Mouse (Mus musculus): ENCODE measurements around the gene Crtam. TPM values are rescaled to one million over a fixed set of nuclear protein-coding genes. Genes with fewer than 3 reads are reported as not detected.

The Crtam gene
- polyA plus RNA-seq, 1 experiment from 2014 or later = not detected

Other genes starting within 250 kb of the Crtam start
- 1,550 to 2,580 TPM (median 2,450 TPM) in 3 replicates for gene Hspa8, start 203.6 kb downstream of the Crtam start, polyA plus RNA-seq (2018)
- not detected in 3 replicates for gene Bsx, start 130.5 kb downstream of the Crtam start, polyA plus RNA-seq (2018)
- gene Jhy, start 40.5 kb downstream of the Crtam start, polyA plus RNA-seq (2018) = not detected in 3 replicates
- 7.7 to 26.7 TPM (median 10.3 TPM) in 3 replicates for gene Ubash3b, start 157.1 kb upstream of the Crtam start, polyA plus RNA-seq (2018)

Measured in macrophage (primary cell).